9 mouse cellular contexts compared by ENCODE assay signal in genomic region chr7:141395348-141395747, GRCm38 (mm10). TPM values are rescaled to one million over a fixed set of nuclear protein-coding genes. Genes with fewer than 3 reads are reported as not detected.
"Had no signal": no experiment of that assay in that cellular context is flagged by ENCODE, and none has a peak within 500 bp of the region (broad histone marks: within the 10 kb centered on the region; RNA-seq: fewer than 3 reads in every experiment).

No protein-coding gene starts in this region.

- H3K4me3 ChIP-seq: layer of hippocampus, adult 2 months; limb, embryonic 12.5 days; lung, embryonic 15.5 days had no signal

- H3K4me2 ChIP-seq: limb, embryonic 12.5 days; lung, embryonic 15.5 days; midbrain, embryonic 11.5 days had no signal

- H3K9ac ChIP-seq: limb, embryonic 12.5 days; lung, embryonic 15.5 days had no signal

- H3K9me3 ChIP-seq: limb, embryonic 12.5 days; lung, embryonic 15.5 days had no signal

- H3K27ac ChIP-seq: layer of hippocampus, adult 2 months; limb, embryonic 12.5 days; lung, embryonic 15.5 days had no signal

- DNase-seq: right cerebral cortex, adult 18-20 months; right cerebral cortex, postnatal 25 days had no signal

- H3K27me3 ChIP-seq: limb, embryonic 12.5 days; lung, embryonic 15.5 days had no signal

- ATAC-seq: midbrain, embryonic 16.5 days had no signal

RNA-seq across cellular contexts. Expression of gene Cend1, which starts 33.9 kb away (rescaled TPM):
- total RNA-seq: liver, adult 2 months; megakaryocyte progenitor cell, adult 5-6 weeks had no signal
